Mouse (Mus musculus): Measurements from ENCODE around the gene Hoxb6. TPM values are rescaled to one million over a fixed set of nuclear protein-coding genes. Genes with fewer than 3 reads are reported as not detected.

Hoxb6 gene
- polyA plus RNA-seq, 1 experiment from 2014 or later: 0.08 TPM

GRCm38 (mm10) chr11:96334998-96335397, 42.7 kb downstream of the Hoxb6 start:
- WGBS (ENCODE audit: insufficient replicate concordance): 50% methylated on average over 3 of the region's 3 CpGs
- no peak overlapping the region for H3K9ac ChIP-seq (ENCODE audit: low read depth, low read length)
- H3K4me2 ChIP-seq (ENCODE audit: low read depth, low read length): no peak overlapping the region
- no peaks in the 10 kb centered on the region for H3K36me3 ChIP-seq (ENCODE audit: control insufficient read depth, insufficient read depth)
- H3K4me1 ChIP-seq (ENCODE audit: control insufficient read depth, low read depth, low read length): no peaks in the 10 kb centered on the region
- no peak for ATAC-seq (ENCODE audit: low read depth)
- H3K9me3 ChIP-seq (replicated peaks; ENCODE audit: control insufficient read depth, low read length): no peaks in the 10 kb centered on the region
- no peak overlapping the region for H3K27ac ChIP-seq (ENCODE audit: low read length)
- peaks cover 73% of the 10 kb centered on the region for H3K27me3 ChIP-seq (ENCODE audit: control insufficient read depth, insufficient read depth, low read depth, low read length)
- no peak overlapping the region for H3K4me3 ChIP-seq (ENCODE audit: low read depth, low read length)

DNA sequence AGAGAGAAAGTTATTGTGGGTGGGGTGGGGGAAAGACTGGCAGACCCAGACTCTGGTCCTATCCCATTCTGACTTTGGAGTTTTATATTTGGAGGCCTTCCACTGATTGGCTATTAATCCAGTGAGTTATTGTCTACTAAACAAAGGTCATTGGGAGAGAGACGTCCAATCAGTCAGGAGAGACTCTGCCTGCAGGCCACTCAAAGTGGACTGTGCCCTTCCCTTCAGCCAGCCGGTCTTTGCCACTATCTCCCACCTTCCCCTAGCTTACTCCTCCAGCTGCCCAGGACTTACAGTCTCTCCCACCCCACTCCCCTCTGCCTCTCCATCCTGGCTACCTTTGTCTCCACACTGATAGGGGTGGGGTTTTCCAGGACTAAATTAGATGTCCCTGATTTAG, 44.3 kb downstream of the Hoxb6 start:
- no peak overlapping the region for H3K27ac ChIP-seq (ENCODE audit: low read length)
- 36% methylated on average over 2 of the region's 2 CpGs for WGBS (ENCODE audit: insufficient replicate concordance)
- H3K4me1 ChIP-seq (ENCODE audit: control insufficient read depth, low read depth, low read length): no peaks in the 10 kb centered on the region
- peaks cover 83% of the 10 kb centered on the region for H3K27me3 ChIP-seq (ENCODE audit: control insufficient read depth, insufficient read depth, low read depth, low read length)
- no peak for ATAC-seq (ENCODE audit: low read depth)
- H3K36me3 ChIP-seq (ENCODE audit: control insufficient read depth, insufficient read depth): no peaks in the 10 kb centered on the region
- no peak overlapping the region for H3K4me3 ChIP-seq (ENCODE audit: low read depth, low read length)
- H3K4me2 ChIP-seq (ENCODE audit: low read depth, low read length): no peak overlapping the region
- no peak overlapping the region for H3K9ac ChIP-seq (ENCODE audit: low read depth, low read length)
- H3K9me3 ChIP-seq (replicated peaks; ENCODE audit: control insufficient read depth, low read length): no peaks in the 10 kb centered on the region

DNA sequence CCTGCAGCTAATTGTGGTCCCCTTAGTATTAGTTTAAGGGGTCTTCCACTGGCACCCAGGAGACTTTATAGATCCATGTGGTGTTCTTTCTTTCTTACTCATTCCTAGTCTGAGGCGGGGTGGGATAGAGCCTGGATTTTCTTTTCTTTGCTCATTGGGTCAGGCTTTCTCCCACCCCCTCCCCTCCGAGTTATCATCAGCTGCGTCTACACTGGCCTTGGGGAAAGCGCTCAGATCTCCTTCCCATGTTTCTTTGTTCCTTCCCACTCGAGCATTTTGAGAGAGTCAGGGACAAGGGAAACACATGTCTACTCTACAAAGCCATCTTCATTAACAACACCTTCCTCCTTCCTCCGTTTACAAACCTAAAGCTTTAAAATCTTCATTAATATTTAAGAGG, 44.8 kb downstream of the Hoxb6 start:
- Histone ChIP-seq H3K36me3 (ENCODE audit: control insufficient read depth, insufficient read depth) (no peaks in the 10 kb centered on the region), H3K9me3 (replicated peaks; ENCODE audit: control insufficient read depth, low read length) (no peaks in the 10 kb centered on the region), H3K27me3 (ENCODE audit: control insufficient read depth, insufficient read depth, low read depth, low read length) (peaks cover 83% of the 10 kb centered on the region), H3K4me3 (ENCODE audit: low read depth, low read length) (no peak overlapping the region), H3K27ac (ENCODE audit: low read length) (no peak overlapping the region), H3K4me1 (ENCODE audit: control insufficient read depth, low read depth, low read length) (no peaks in the 10 kb centered on the region), H3K4me2 (ENCODE audit: low read depth, low read length) (no peak overlapping the region), H3K9ac (ENCODE audit: low read depth, low read length) (no peak overlapping the region)
- ATAC-seq (ENCODE audit: low read depth): no peak
- WGBS (ENCODE audit: insufficient replicate concordance): 34% methylated on average over 6 of the region's 6 CpGs

GRCm38 (mm10) chr11:96338957-96339855, 46.9 kb downstream of the Hoxb6 start:
- peaks cover 83% of the 10 kb centered on the region for H3K27me3 ChIP-seq (ENCODE audit: control insufficient read depth, insufficient read depth, low read depth, low read length)
- no peak overlapping the region for H3K9ac ChIP-seq (ENCODE audit: low read depth, low read length)
- no peak overlapping the region for H3K4me2 ChIP-seq (ENCODE audit: low read depth, low read length)
- WGBS (ENCODE audit: insufficient replicate concordance): 33% methylated on average over 7 of the region's 7 CpGs
- no peak overlapping the region for H3K27ac ChIP-seq (ENCODE audit: low read length)
- no peaks in the 10 kb centered on the region for H3K4me1 ChIP-seq (ENCODE audit: control insufficient read depth, low read depth, low read length)
- ATAC-seq (ENCODE audit: low read depth): no peak
- H3K36me3 ChIP-seq (ENCODE audit: control insufficient read depth, insufficient read depth): no peaks in the 10 kb centered on the region
- H3K9me3 ChIP-seq (replicated peaks; ENCODE audit: control insufficient read depth, low read length): no peaks in the 10 kb centered on the region
- H3K4me3 ChIP-seq (ENCODE audit: low read depth, low read length): no peak overlapping the region

- Histone ChIP-seq H3K4me2 (ENCODE audit: low read depth, low read length) (no peak overlapping the region), H3K4me1 (ENCODE audit: control insufficient read depth, low read depth, low read length) (no peaks in the 10 kb centered on the region; the same call in 1 of the 2 replicates), H3K27ac (ENCODE audit: low read length) (no peak overlapping the region), H3K9me3 (replicated peaks; ENCODE audit: control insufficient read depth, low read length) (no peaks in the 10 kb centered on the region), H3K36me3 (ENCODE audit: control insufficient read depth, insufficient read depth) (no peaks in the 10 kb centered on the region), H3K9ac (ENCODE audit: low read depth, low read length) (no peak overlapping the region), H3K4me3 (ENCODE audit: low read depth, low read length) (no peak overlapping the region), H3K27me3 (ENCODE audit: control insufficient read depth, insufficient read depth, low read depth, low read length) (peaks cover 90% of the 10 kb centered on the region)
- ATAC-seq (ENCODE audit: low read depth): no peak
- 1% methylated on average over 35 of the region's 36 CpGs for WGBS (ENCODE audit: insufficient replicate concordance)
These were observed 48.6 kb downstream of the Hoxb6 start for GRCm38 (mm10) chr11:96340698-96341365.

GRCm38 (mm10) chr11:96341701-96342575, 49.7 kb downstream of the Hoxb6 start:
- no peak for ATAC-seq (ENCODE audit: low read depth)
- H3K4me2 ChIP-seq (ENCODE audit: low read depth, low read length): no peak overlapping the region
- H3K27me3 ChIP-seq (ENCODE audit: control insufficient read depth, insufficient read depth, low read depth, low read length): peaks cover 90% of the 10 kb centered on the region
- no peak overlapping the region for H3K9ac ChIP-seq (ENCODE audit: low read depth, low read length)
- H3K4me3 ChIP-seq (ENCODE audit: low read depth, low read length): peak overlapping the region; percentile 36
- H3K9me3 ChIP-seq (replicated peaks; ENCODE audit: control insufficient read depth, low read length): no peaks in the 10 kb centered on the region
- H3K36me3 ChIP-seq (ENCODE audit: control insufficient read depth, insufficient read depth): no peaks in the 10 kb centered on the region
- 3% methylated on average over 40 of the region's 40 CpGs for WGBS (ENCODE audit: insufficient replicate concordance)
- H3K4me1 ChIP-seq (ENCODE audit: control insufficient read depth, low read depth, low read length): no peaks in the 10 kb centered on the region; the same call in 1 of the 2 replicates
- H3K27ac ChIP-seq (ENCODE audit: low read length): peak overlapping the region; percentile 14; the same call in 1 of the 2 replicates

- no peak overlapping the region for H3K9ac ChIP-seq (ENCODE audit: low read depth, low read length)
- H3K4me3 ChIP-seq (ENCODE audit: low read depth, low read length): no peak overlapping the region
- no peak for ATAC-seq (ENCODE audit: low read depth)
- no peak overlapping the region for H3K4me2 ChIP-seq (ENCODE audit: low read depth, low read length)
- H3K9me3 ChIP-seq (replicated peaks; ENCODE audit: control insufficient read depth, low read length): no peaks in the 10 kb centered on the region
- no peaks in the 10 kb centered on the region; the same call in 1 of the 2 replicates for H3K4me1 ChIP-seq (ENCODE audit: control insufficient read depth, low read depth, low read length)
- no peak overlapping the region for H3K27ac ChIP-seq (ENCODE audit: low read length)
- peaks cover 90% of the 10 kb centered on the region for H3K27me3 ChIP-seq (ENCODE audit: control insufficient read depth, insufficient read depth, low read depth, low read length)
- H3K36me3 ChIP-seq (ENCODE audit: control insufficient read depth, insufficient read depth): no peaks in the 10 kb centered on the region
- WGBS (ENCODE audit: insufficient replicate concordance): 7% methylated on average over 4 of the region's 4 CpGs
These were observed 50.3 kb downstream of the Hoxb6 start for GRCm38 (mm10) chr11:96342576-96342930.

DNA sequence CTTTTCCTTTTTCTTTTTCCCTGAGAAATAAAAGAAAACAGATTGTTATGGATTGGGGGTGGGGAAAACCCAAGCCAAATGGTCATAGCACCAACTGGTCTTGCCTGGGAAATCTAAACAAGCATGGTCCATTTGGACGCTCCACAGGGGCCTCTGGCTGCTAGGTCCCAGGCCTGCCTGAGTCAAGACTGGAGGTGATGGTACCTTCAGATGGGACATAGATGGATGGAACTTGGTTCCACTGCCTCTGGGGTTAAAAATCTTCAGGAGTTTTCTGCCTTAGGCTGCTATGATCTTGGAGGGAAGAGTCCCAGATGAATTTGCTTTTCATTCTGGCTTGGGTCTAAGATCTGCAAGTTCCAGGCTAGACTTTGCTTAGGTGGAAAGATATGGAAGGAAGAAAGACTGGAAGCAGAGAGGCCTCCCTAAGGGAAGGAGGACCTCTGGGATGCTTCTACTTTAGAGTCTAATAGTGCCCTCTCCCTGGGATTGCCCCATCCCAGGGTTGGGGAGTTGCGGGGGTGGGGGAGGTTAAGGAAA, 51.0 kb downstream of the Hoxb6 start:
- no peak overlapping the region for H3K4me3 ChIP-seq (ENCODE audit: low read depth, low read length)
- WGBS (ENCODE audit: insufficient replicate concordance): 39% methylated on average over 2 of the region's 2 CpGs

More for the DNA sequence above, 51.0 kb downstream of the Hoxb6 start:
- Histone ChIP-seq H3K27me3 (ENCODE audit: control insufficient read depth, insufficient read depth, low read depth, low read length) (peaks cover 92% of the 10 kb centered on the region), H3K4me1 (ENCODE audit: control insufficient read depth, low read depth, low read length) (no peaks in the 10 kb centered on the region; the same call in 1 of the 2 replicates), H3K9ac (ENCODE audit: low read depth, low read length) (no peak overlapping the region), H3K9me3 (replicated peaks; ENCODE audit: control insufficient read depth, low read length) (no peaks in the 10 kb centered on the region), H3K27ac (ENCODE audit: low read length) (no peak overlapping the region), H3K4me2 (ENCODE audit: low read depth, low read length) (no peak overlapping the region), H3K36me3 (ENCODE audit: control insufficient read depth, insufficient read depth) (no peaks in the 10 kb centered on the region)
- no peak for ATAC-seq (ENCODE audit: low read depth)

All from liver, embryonic 16.5 days (tissue).